Mouse (Mus musculus) MEL (cell line): ENCODE data around the gene Camta1.

Experiments used
- CTCF ChIP-seq, 3 experiments: IDR thresholded peaks in 2 of 3; conservative IDR thresholded peaks in 1 of 3; 2 replicates each; pipeline ENCODE4 v1.5.1; 2011 to 2012; ENCODE audit warnings: low read length in 3 of 3, low read depth in 2 of 3, mild to moderate bottlenecking in 2 of 3, improper control_type of control experiment in 1 of 3, inconsistent platforms in 1 of 3, mixed read lengths in 1 of 3, moderate library complexity in 1 of 3; ENCODE audit not compliant: control insufficient read depth in 1 of 3, insufficient read depth in 1 of 3, poor library complexity in 1 of 3, severe bottlenecking in 1 of 3
- EP300 ChIP-seq, 2 experiments: IDR thresholded peaks; 2 replicates each; pipeline ENCODE4 v1.6.1; 2011; ENCODE audit warnings: improper control_type of control experiment in 2 of 2, low read length in 2 of 2, low read depth in 1 of 2, mild to moderate bottlenecking in 1 of 2
- GABPA ChIP-seq: IDR thresholded peaks from 2 replicates; pipeline ENCODE4 v1.6.1; 2012; ENCODE audit warnings: low read depth, mild to moderate bottlenecking, inconsistent platforms, low read length, improper control_type of control experiment, moderate library complexity
- HCFC1 ChIP-seq: IDR thresholded peaks from 2 replicates; pipeline ENCODE4 v1.6.1; 2012; ENCODE audit warnings: low read depth, mild to moderate bottlenecking, inconsistent platforms, low read length, improper control_type of control experiment, moderate library complexity
- MAX ChIP-seq: IDR thresholded peaks from 2 replicates; pipeline ENCODE4 v1.6.1; 2011; ENCODE audit warnings: low read length, improper control_type of control experiment
- MYC ChIP-seq: IDR thresholded peaks from 2 replicates; pipeline ENCODE4 v1.6.1; 2011; ENCODE audit warnings: low read depth, mild to moderate bottlenecking, low read length, improper control_type of control experiment, moderate library complexity
- POLR2A ChIP-seq, 2 experiments: IDR thresholded peaks; 2 replicates each; pipeline ENCODE4 v1.6.1; 2011 to 2012; ENCODE audit warnings: low read length in 2 of 2, mild to moderate bottlenecking in 2 of 2, control low read depth in 1 of 2, improper control_type of control experiment in 1 of 2, low read depth in 1 of 2, moderate library complexity in 1 of 2; ENCODE audit not compliant: control insufficient read depth in 1 of 2, insufficient read depth in 1 of 2, poor library complexity in 1 of 2
- POLR2AphosphoS2 ChIP-seq: IDR thresholded peaks from 2 replicates; pipeline ENCODE4 v1.6.1; 2011; ENCODE audit warnings: low read length, improper control_type of control experiment
- SIN3A ChIP-seq: IDR thresholded peaks from 2 replicates; pipeline ENCODE4 v1.6.1; 2012; ENCODE audit warnings: low read length, improper control_type of control experiment, inconsistent platforms
- TAL1 ChIP-seq: IDR thresholded peaks from 2 replicates; pipeline ENCODE4 v1.6.1; 2012; ENCODE audit warnings: mild to moderate bottlenecking, inconsistent platforms, low read length, moderate library complexity, mixed read lengths
- UBTF ChIP-seq: IDR thresholded peaks from 2 replicates; pipeline ENCODE4 v1.6.1; 2012; ENCODE audit warnings: low read depth, mild to moderate bottlenecking, inconsistent platforms, low read length, improper control_type of control experiment, moderate library complexity, borderline replicate concordance; ENCODE audit not compliant: insufficient read depth
- ZNF384 ChIP-seq: IDR thresholded peaks from 2 replicates; pipeline ENCODE4 v1.6.1; 2012; ENCODE audit warnings: low read depth, mild to moderate bottlenecking, inconsistent platforms, low read length, improper control_type of control experiment

DNA sequence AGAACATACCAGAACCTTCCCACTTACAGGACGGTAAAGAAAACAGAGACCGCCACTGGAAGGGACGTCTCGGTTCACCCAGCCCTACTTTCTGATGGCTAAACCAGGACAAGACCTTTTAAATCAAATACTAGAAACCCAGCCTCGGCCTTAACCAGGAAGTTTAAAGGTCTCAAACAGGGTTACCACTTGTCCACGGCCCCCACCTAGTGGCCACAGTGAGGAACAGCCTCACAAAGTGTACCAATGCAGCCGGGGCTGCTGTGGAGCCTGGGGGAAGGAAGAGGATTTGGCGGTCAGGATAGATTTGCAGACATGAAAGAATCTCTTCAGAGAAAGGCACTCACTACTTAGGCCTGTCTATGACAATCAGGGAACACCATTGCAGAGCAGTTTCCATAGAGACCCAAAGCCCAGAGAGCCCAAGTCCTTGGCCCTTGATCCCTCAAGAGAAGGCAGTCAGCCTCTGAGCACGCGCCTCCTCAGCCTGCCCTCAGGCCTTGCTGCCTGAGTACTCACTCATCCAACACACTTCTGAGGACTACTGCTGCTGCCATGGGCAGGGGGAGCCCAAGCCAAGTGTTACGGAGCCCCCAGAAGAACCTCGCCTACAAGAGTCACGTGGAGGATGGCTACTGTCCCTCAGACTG lies 962.8 kb downstream of the Camta1 start:
- TF ChIP-seq HCFC1: no peak
- peak; percentile 74 to 85 (median 82) for TF ChIP-seq CTCF (IDR thresholded peaks at IDR 0.05 in 2 of 3, conservative IDR thresholded peaks at IDR 0.05 in 1 of 3; ENCODE audit: control insufficient read depth in 1 of 3, insufficient read depth in 1 of 3, low read depth in 2 of 3, low read length in 3 of 3, poor library complexity in 1 of 3, severe bottlenecking in 1 of 3)
- TF ChIP-seq MYC: no peak
- TF ChIP-seq POLR2A (IDR thresholded peaks at IDR 0.05; ENCODE audit: control insufficient read depth in 1 of 2, insufficient read depth in 1 of 2, low read depth in 1 of 2, low read length in 2 of 2, poor library complexity in 1 of 2): no peak
- TF ChIP-seq TAL1: no peak
- no peak for TF ChIP-seq UBTF
- no peak for TF ChIP-seq GABPA
- TF ChIP-seq MAX: no peak
- no peak for TF ChIP-seq ZNF384
- no peak for TF ChIP-seq POLR2AphosphoS2
- TF ChIP-seq EP300 (IDR thresholded peaks at IDR 0.05; ENCODE audit: low read depth in 1 of 2, low read length in 2 of 2): no peak
- TF ChIP-seq SIN3A: 0 out of 2 replicates have a peak, but pooled peaks have one; percentile 19
